Mouse (Mus musculus) frontal cortex, postnatal 36 days (tissue): ENCODE data around the gene Inmt.
"Not testable (repeated sequence)": the region's sequence is repeated elsewhere in the genome, so short reads cannot be mapped to it uniquely, and the experiment has no call there.

Experiments
- DNase-seq, 2 experiments: peaks; one replicate each; pipeline ENCODE4 v3.0.0; 2022; ENCODE audit warnings: low spot score in 2 of 2

Gene Inmt

GRCm38 (mm10) chr6:55174741-55175181 is at the start of gene Inmt:
TSS of gene Inmt (minus strand) at chr6:55175043.
- DNase-seq = no peak

- DNase-seq = no peak
Measured at GRCm38 (mm10) chr6:55223986-55224385, 49.1 kb upstream of the Inmt start.

- DNase-seq = no peak
Measured at GRCm38 (mm10) chr6:55218232-55218631, 43.4 kb upstream of the Inmt start.

GRCm38 (mm10) chr6:55214541-55214940 is 39.7 kb upstream of the Inmt start:
- DNase-seq = no peak

- DNase-seq = no peak
Measured at GRCm38 (mm10) chr6:55210423-55211365, 35.9 kb upstream of the Inmt start.

GRCm38 (mm10) chr6:55207786-55208185 is 32.9 kb upstream of the Inmt start:
- DNase-seq = no peak

GRCm38 (mm10) chr6:55203931-55204330 is 29.1 kb upstream of the Inmt start:
- no peak for DNase-seq

GRCm38 (mm10) chr6:55202913-55203910 is 28.4 kb upstream of the Inmt start, which contains the start of gene Mindy4:
TSS of gene Mindy4 (plus strand) at chr6:55203383.
- DNase-seq = peak; percentile 86 to 90

GRCm38 (mm10) chr6:55199047-55199446 is 24.2 kb upstream of the Inmt start:
- DNase-seq = no peak

GRCm38 (mm10) chr6:55193171-55193570 is 18.3 kb upstream of the Inmt start:
- DNase-seq = no peak

GRCm38 (mm10) chr6:55191537-55191936 is 16.7 kb upstream of the Inmt start:
- no peak for DNase-seq

GRCm38 (mm10) chr6:55189406-55189805 is 14.6 kb upstream of the Inmt start:
- no peak for DNase-seq

GRCm38 (mm10) chr6:55187827-55188226 is 13.0 kb upstream of the Inmt start:
- not testable (repeated sequence) for DNase-seq

GRCm38 (mm10) chr6:55182655-55183430 is 8.0 kb upstream of the Inmt start:
- no peak for DNase-seq

- DNase-seq = no peak
Measured at GRCm38 (mm10) chr6:55179560-55179959, 4.7 kb upstream of the Inmt start.

GRCm38 (mm10) chr6:55177060-55177732 is 2.4 kb upstream of the Inmt start:
- peak in 1 of 2 experiments; percentile 22 for DNase-seq

GRCm38 (mm10) chr6:55175892-55176291 is 1.0 kb upstream of the Inmt start:
- DNase-seq = no peak

- DNase-seq = no peak
Measured at GRCm38 (mm10) chr6:55175456-55175855, 613 bp upstream of the Inmt start.

GRCm38 (mm10) chr6:55173941-55174349 is 898 bp downstream of the Inmt start:
- DNase-seq = no peak

GRCm38 (mm10) chr6:55173171-55173570 is 1.7 kb downstream of the Inmt start:
- no peak for DNase-seq

GRCm38 (mm10) chr6:55171638-55172037 is 3.2 kb downstream of the Inmt start:
- DNase-seq = peak in 1 of 2 experiments; percentile 16
